Mouse (Mus musculus): ENCODE data around the gene Csl.

Csl gene

GRCm38 (mm10) chr10:99759558-99759957 is at the start of gene Csl:
TSS of gene Csl (minus strand) at chr10:99759658.
- DNase-seq (ENCODE audit: low spot score), result no peak

GRCm38 (mm10) chr10:99789418-99789817 is 30.0 kb upstream of the Csl start:
- DNase-seq (ENCODE audit: low spot score), result no peak

- no peak for DNase-seq (ENCODE audit: low spot score)
These were observed 15.0 kb upstream of the Csl start for GRCm38 (mm10) chr10:99774228-99775120.

- no peak for DNase-seq (ENCODE audit: low spot score)
These were observed 9.3 kb downstream of the Csl start for GRCm38 (mm10) chr10:99750146-99750545.

GRCm38 (mm10) chr10:99748668-99749260 is 10.7 kb downstream of the Csl start:
- DNase-seq (ENCODE audit: low spot score), result no peak

GRCm38 (mm10) chr10:99748009-99748408 is 11.4 kb downstream of the Csl start:
- no peak for DNase-seq (ENCODE audit: low spot score)

GRCm38 (mm10) chr10:99741609-99742280 is 17.7 kb downstream of the Csl start:
- no peak for DNase-seq (ENCODE audit: low spot score)

GRCm38 (mm10) chr10:99713129-99713528 is 46.3 kb downstream of the Csl start:
- no peak for DNase-seq (ENCODE audit: low spot score)

GRCm38 (mm10) chr10:99711567-99711966 is 47.9 kb downstream of the Csl start:
- no peak for DNase-seq (ENCODE audit: low spot score)
